Mouse (Mus musculus) bone marrow macrophage, adult 2 months (primary cell): Measurements from ENCODE around the gene St14. TPM values are rescaled to one million over a fixed set of nuclear protein-coding genes. Genes with fewer than 3 reads are reported as not detected.
"Not testable (repeated sequence)": the region's sequence is repeated elsewhere in the genome, so short reads cannot be mapped to it uniquely, and the experiment has no call there.

ENCODE experiments used
- H3K27ac ChIP-seq: 2 replicates; pipeline ENCODE4 v1.5.1; 2012; ENCODE audit warnings: low read depth, low read length; ENCODE audit not compliant: insufficient read depth
- H3K4me1 ChIP-seq: 2 replicates; pipeline ENCODE4 v1.6.1; 2012; ENCODE audit warnings: low read length; ENCODE audit not compliant: control insufficient read depth, insufficient read depth
- H3K4me3 ChIP-seq: 2 replicates; pipeline ENCODE4 v1.5.1; 2012; ENCODE audit warnings: mild to moderate bottlenecking, low read length, moderate library complexity; ENCODE audit not compliant: insufficient read depth
- CTCF ChIP-seq: IDR thresholded peaks from 2 replicates; pipeline ENCODE4 v1.5.1; 2012; ENCODE audit warnings: low read depth, mild to moderate bottlenecking, low read length, moderate library complexity
- POLR2A ChIP-seq: IDR thresholded peaks from 2 replicates; pipeline ENCODE4 v1.6.1; 2012; ENCODE audit warnings: mild to moderate bottlenecking, low read depth, low read length, borderline replicate concordance
- polyA plus RNA-seq: library from polyadenylated mRNA; stranded (reverse); fragments of >200 nt; gene quantifications from 2 replicates; pipeline ENCODE4 v1.2.4, GENCODE M21; 2012; ENCODE audit not compliant: missing spikeins, insufficient read depth, insufficient read length

Gene St14
- polyA plus RNA-seq, 1 experiment = 1.4 TPM

DNA sequence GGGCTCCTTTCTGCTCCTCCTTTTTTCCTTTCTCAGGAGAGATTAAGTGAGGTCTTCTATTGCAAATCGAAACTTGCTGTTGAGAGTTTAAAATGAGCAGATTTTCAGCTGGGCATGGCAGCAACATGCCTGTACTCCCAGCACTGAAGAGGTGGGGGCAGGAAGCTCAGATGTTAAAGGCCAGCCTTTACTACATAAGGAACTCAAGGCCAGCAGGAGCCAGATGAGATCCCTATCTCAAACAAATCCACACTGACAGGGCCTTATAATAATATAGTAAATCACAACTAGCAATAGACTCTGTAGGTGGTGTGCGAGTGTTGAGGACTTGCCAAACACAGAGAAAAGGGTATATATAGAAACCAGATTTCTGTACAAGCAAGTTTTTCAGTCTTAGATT, 72.9 kb downstream of the St14 start:
- Histone ChIP-seq H3K4me3 (no peak overlapping the region), H3K27ac (no peak overlapping the region), H3K4me1 (no peaks in the 10 kb centered on the region)
- TF ChIP-seq CTCF (no peak), POLR2A (no peak)

DNA sequence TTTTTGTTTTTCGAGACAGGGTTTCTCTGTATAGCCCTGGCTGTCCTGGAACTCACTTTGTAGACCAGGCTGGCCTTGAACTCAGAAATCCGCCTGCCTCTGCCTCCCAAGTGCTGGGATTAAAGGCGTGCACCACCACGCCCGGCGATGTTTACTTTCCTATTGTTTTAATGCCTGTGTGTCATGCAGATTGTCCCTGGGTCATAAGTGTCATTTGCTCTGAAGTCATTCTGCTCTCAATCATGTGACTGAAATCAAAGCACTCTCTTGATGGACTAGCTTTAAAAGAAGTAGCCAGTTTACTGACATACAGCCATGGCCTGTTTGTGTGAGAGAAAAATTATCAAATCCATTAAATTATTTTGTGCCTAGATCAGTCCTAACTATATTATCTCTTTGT, 80.1 kb downstream of the St14 start:
- not testable (repeated sequence) for H3K4me1 ChIP-seq, H3K4me3 ChIP-seq, H3K27ac ChIP-seq

DNA sequence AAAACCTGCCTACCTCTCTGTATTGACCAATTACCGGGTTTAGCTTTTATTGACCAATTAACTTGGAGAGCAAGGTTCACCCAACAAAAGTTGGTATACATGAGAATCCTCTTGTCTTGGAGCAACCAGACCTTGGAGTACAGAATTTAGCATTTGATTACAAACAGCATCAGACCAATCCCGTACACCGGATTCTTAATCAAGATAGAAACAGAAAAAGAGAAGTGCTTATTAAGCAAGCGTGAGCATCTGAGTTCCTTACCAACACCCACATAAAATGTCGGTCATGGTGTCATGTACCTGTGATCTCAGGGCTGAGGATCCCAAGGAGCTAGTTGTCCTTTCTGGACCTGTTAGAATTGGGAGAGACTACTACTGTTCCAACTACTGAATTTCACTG, 81.4 kb downstream of the St14 start:
- TF ChIP-seq CTCF = no peak
- TF ChIP-seq POLR2A = no peak
- H3K4me3 ChIP-seq = no peak overlapping the region
- peaks cover 6% of the 10 kb centered on the region for H3K4me1 ChIP-seq
- H3K27ac ChIP-seq = no peak overlapping the region

Other genes starting within 250 kb of the St14 start
- not detected in 2 replicates for gene Adamts15, start 209.4 kb downstream of the St14 start, polyA plus RNA-seq
- not detected in 2 replicates for gene Adamts8, start 189.3 kb downstream of the St14 start, polyA plus RNA-seq
- gene Zbtb44, start 101.2 kb downstream of the St14 start, polyA plus RNA-seq = 21.1 and 24.3 TPM in 2 replicates
- 392 and 427 TPM in 2 replicates for gene Aplp2, start 80.0 kb upstream of the St14 start, polyA plus RNA-seq
- gene Prdm10, start 148.7 kb upstream of the St14 start, polyA plus RNA-seq = 6.3 and 8.3 TPM in 2 replicates